Mouse (Mus musculus) small intestine, adult 2 months (tissue): ENCODE results near the gene Erp27.

ENCODE experiments used
- CTCF ChIP-seq: fragments of 200-500 bp; IDR thresholded peaks from 2 replicates; pipeline ENCODE4 v1.5.1; 2012; ENCODE audit warnings: low read depth, mild to moderate bottlenecking, control low read depth, inconsistent platforms, low read length, moderate library complexity, mixed read lengths; ENCODE audit not compliant: insufficient replicate concordance, insufficient read length; ENCODE audit errors: extremely low read depth
- POLR2A ChIP-seq: fragments of 200-500 bp; IDR thresholded peaks from 2 replicates; pipeline ENCODE4 v1.6.1; 2012; ENCODE audit warnings: low read depth, mild to moderate bottlenecking, control low read depth, inconsistent platforms, low read length, moderate library complexity

GRCm38 (mm10) chr6:136954715-136955114 lies 32.7 kb upstream of the Erp27 start:
- no peak for TF ChIP-seq POLR2A
- no peak for TF ChIP-seq CTCF
